Mouse (Mus musculus) spleen, adult 18-20 months (tissue): Measurements from ENCODE around the gene Pvr.
"Not testable (repeated sequence)": the region's sequence is repeated elsewhere in the genome, so short reads cannot be mapped to it uniquely, and the experiment has no call there.

ENCODE experiments used
- DNase-seq, 2 experiments: peaks; one replicate each; pipeline ENCODE4 v3.0.0; 2022; ENCODE audit warnings: mixed read lengths in 2 of 2

The Pvr gene

GRCm38 (mm10) chr7:19932877-19933809, 12.2 kb upstream of the Pvr start:
- peak; percentile 36 to 57 for DNase-seq

- peak in 1 of 2 experiments; percentile 29 for DNase-seq
Measured at GRCm38 (mm10) chr7:19932133-19932876, 11.3 kb upstream of the Pvr start.

GRCm38 (mm10) chr7:19930481-19930880, 9.5 kb upstream of the Pvr start:
- DNase-seq, result not testable (repeated sequence)

GRCm38 (mm10) chr7:19928486-19928885, 7.5 kb upstream of the Pvr start:
- DNase-seq, result no peak

- DNase-seq, result no peak
Measured at GRCm38 (mm10) chr7:19926849-19927480, 6.0 kb upstream of the Pvr start.

GRCm38 (mm10) chr7:19925376-19925775, 4.4 kb upstream of the Pvr start:
- DNase-seq, result no peak

GRCm38 (mm10) chr7:19923797-19924196, 2.8 kb upstream of the Pvr start:
- no peak for DNase-seq

- DNase-seq, result no peak
Measured at GRCm38 (mm10) chr7:19923354-19923753, 2.4 kb upstream of the Pvr start.

GRCm38 (mm10) chr7:19920166-19920505, 824 bp downstream of the Pvr start:
- DNase-seq, result no peak

- DNase-seq, result no peak
Measured at GRCm38 (mm10) chr7:19914558-19914957, 6.4 kb downstream of the Pvr start.

GRCm38 (mm10) chr7:19911695-19912524, 9.1 kb downstream of the Pvr start:
- no peak for DNase-seq

GRCm38 (mm10) chr7:19911292-19911658, 9.7 kb downstream of the Pvr start:
- no peak for DNase-seq

GRCm38 (mm10) chr7:19910421-19911291, 10.3 kb downstream of the Pvr start:
- peak; percentile 61 to 83 for DNase-seq

- DNase-seq, result peak; percentile 36 to 70
Measured at GRCm38 (mm10) chr7:19889881-19890280, 31.1 kb downstream of the Pvr start.

GRCm38 (mm10) chr7:19887849-19888248, 33.1 kb downstream of the Pvr start, which contains the start of gene Ceacam19:
Gene Ceacam19, minus strand, starts transcription at chr7:19887965.
- DNase-seq, result no peak

- DNase-seq, result no peak
Measured at GRCm38 (mm10) chr7:19880754-19881153, 40.2 kb downstream of the Pvr start.

GRCm38 (mm10) chr7:19876781-19877425, 44.1 kb downstream of the Pvr start:
- DNase-seq, result peak; percentile 59 to 60

GRCm38 (mm10) chr7:19875948-19876682, 44.8 kb downstream of the Pvr start:
- DNase-seq, result peak in 1 of 2 experiments; percentile 49

- DNase-seq, result peak; percentile 40 to 71
Measured at GRCm38 (mm10) chr7:19871943-19872601, 48.9 kb downstream of the Pvr start.
